Mouse (Mus musculus): ENCODE measurements around the gene Hoxb6. TPM values are rescaled to one million over a fixed set of nuclear protein-coding genes. Genes with fewer than 3 reads are reported as not detected.

The Hoxb6 gene
- polyA plus RNA-seq, 1 experiment: 62.7 TPM

DNA sequence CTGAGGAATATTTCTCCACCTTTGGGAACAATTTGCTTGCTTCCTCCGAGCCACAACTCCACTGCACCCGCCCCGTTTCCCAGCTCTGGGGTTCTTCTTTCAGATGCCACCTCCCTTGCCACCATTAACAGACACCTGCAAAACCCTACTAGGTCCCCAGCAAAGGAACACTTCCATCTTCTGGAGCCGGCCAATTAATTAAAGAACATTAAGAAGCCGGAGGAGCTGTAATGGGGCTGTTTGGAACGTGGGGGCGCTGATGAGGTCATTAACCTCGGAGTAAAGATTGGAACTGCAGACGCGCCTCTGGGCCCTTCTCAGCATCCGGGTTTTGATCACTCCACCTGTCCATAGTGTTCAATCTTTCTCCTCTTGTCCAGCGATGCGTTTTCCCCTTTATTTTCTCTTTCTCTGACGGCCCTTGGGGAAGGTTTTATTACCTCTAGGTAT lies 36.3 kb upstream of the Hoxb6 start:
- WGBS: 36% methylated on average over 14 of the region's 14 CpGs
- peak; percentile 42 for DNase-seq
- Histone ChIP-seq H3K27me3 (replicated peaks; ENCODE audit: control insufficient read depth, insufficient read depth, low read length) (no peaks in the 10 kb centered on the region), H3K27ac (ENCODE audit: insufficient read depth, low read depth, low read length) (peak overlapping the region; percentile 53; the same call in 1 of the 2 replicates), H3K4me3 (ENCODE audit: insufficient read depth, low read depth, low read length) (no peak overlapping the region), H3K36me3 (ENCODE audit: control insufficient read depth, insufficient read depth, low read length) (no peaks in the 10 kb centered on the region), H3K4me1 (ENCODE audit: control insufficient read depth, insufficient read depth, low read length) (peaks cover 35% of the 10 kb centered on the region)
- TF ChIP-seq POLR2A (IDR thresholded peaks at IDR 0.05; ENCODE audit: low read depth, low read length): no peak
- TF ChIP-seq CTCF (conservative IDR thresholded peaks at IDR 0.05; ENCODE audit: insufficient read depth, insufficient read length, low read depth, low read length): no peak

GRCm38 (mm10) chr11:96257141-96257540 lies 35.1 kb upstream of the Hoxb6 start:
- no peak for TF ChIP-seq CTCF (conservative IDR thresholded peaks at IDR 0.05; ENCODE audit: insufficient read depth, insufficient read length, low read depth, low read length)
- TF ChIP-seq POLR2A (IDR thresholded peaks at IDR 0.05; ENCODE audit: low read depth, low read length): no peak
- 37% methylated on average over 2 of the region's 2 CpGs for WGBS
- H3K4me1 ChIP-seq (ENCODE audit: control insufficient read depth, insufficient read depth, low read length): peaks cover 44% of the 10 kb centered on the region
- DNase-seq: no peak
- H3K4me3 ChIP-seq (ENCODE audit: insufficient read depth, low read depth, low read length): no peak overlapping the region
- no peaks in the 10 kb centered on the region for H3K27me3 ChIP-seq (replicated peaks; ENCODE audit: control insufficient read depth, insufficient read depth, low read length)
- peak overlapping the region; percentile 64; the same call in 1 of the 2 replicates for H3K27ac ChIP-seq (ENCODE audit: insufficient read depth, low read depth, low read length)
- no peaks in the 10 kb centered on the region for H3K36me3 ChIP-seq (ENCODE audit: control insufficient read depth, insufficient read depth, low read length)

- Histone ChIP-seq H3K36me3 (ENCODE audit: control insufficient read depth, insufficient read depth, low read length) (no peaks in the 10 kb centered on the region), H3K4me3 (ENCODE audit: insufficient read depth, low read depth, low read length) (no peak overlapping the region), H3K4me1 (ENCODE audit: control insufficient read depth, insufficient read depth, low read length) (peaks cover 41% of the 10 kb centered on the region), H3K27ac (ENCODE audit: insufficient read depth, low read depth, low read length) (0 out of 2 replicates have a peak overlapping the region, but pooled peaks have one; percentile 3), H3K27me3 (replicated peaks; ENCODE audit: control insufficient read depth, insufficient read depth, low read length) (no peaks in the 10 kb centered on the region)
- peak; percentile 90 for DNase-seq
- WGBS: 17% methylated on average over 2 of the region's 2 CpGs
- no peak for TF ChIP-seq POLR2A (IDR thresholded peaks at IDR 0.05; ENCODE audit: low read depth, low read length)
- no peak for TF ChIP-seq CTCF (conservative IDR thresholded peaks at IDR 0.05; ENCODE audit: insufficient read depth, insufficient read length, low read depth, low read length)
Measured at GRCm38 (mm10) chr11:96259038-96259437, 33.2 kb upstream of the Hoxb6 start.

DNA sequence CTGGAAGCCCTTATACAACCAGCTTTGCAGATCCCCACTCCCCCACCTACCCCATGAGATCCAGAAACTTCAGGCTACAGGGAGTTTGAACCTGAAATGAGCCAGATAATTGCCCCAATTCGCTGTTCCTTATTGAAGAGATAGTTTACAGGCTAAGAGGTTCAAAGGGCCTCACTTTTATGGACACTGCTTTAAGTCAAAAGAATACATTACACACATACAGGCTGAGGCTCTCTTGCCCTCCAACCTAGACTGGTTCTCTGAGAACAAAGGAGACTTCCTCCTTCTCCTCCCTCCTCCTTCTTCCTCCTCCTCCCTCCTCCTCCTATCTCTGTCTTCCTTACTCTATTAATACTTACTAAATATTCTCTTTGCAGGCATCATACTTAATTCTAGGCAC lies 32.8 kb upstream of the Hoxb6 start:
- DNase-seq: no peak
- 11% methylated on average over 1 of the region's 1 CpGs for WGBS
- Histone ChIP-seq H3K4me3 (ENCODE audit: insufficient read depth, low read depth, low read length) (no peak overlapping the region), H3K27me3 (replicated peaks; ENCODE audit: control insufficient read depth, insufficient read depth, low read length) (no peaks in the 10 kb centered on the region), H3K36me3 (ENCODE audit: control insufficient read depth, insufficient read depth, low read length) (no peaks in the 10 kb centered on the region), H3K27ac (ENCODE audit: insufficient read depth, low read depth, low read length) (peak overlapping the region; percentile 36), H3K4me1 (ENCODE audit: control insufficient read depth, insufficient read depth, low read length) (peaks cover 41% of the 10 kb centered on the region)
- TF ChIP-seq POLR2A (IDR thresholded peaks at IDR 0.05; ENCODE audit: low read depth, low read length) (no peak), CTCF (conservative IDR thresholded peaks at IDR 0.05; ENCODE audit: insufficient read depth, insufficient read length, low read depth, low read length) (no peak)

GRCm38 (mm10) chr11:96260310-96260970 lies 31.8 kb upstream of the Hoxb6 start:
- Histone ChIP-seq H3K4me1 (ENCODE audit: control insufficient read depth, insufficient read depth, low read length) (peaks cover 37% of the 10 kb centered on the region), H3K4me3 (ENCODE audit: insufficient read depth, low read depth, low read length) (no peak overlapping the region), H3K27me3 (replicated peaks; ENCODE audit: control insufficient read depth, insufficient read depth, low read length) (no peaks in the 10 kb centered on the region), H3K36me3 (ENCODE audit: control insufficient read depth, insufficient read depth, low read length) (no peaks in the 10 kb centered on the region), H3K27ac (ENCODE audit: insufficient read depth, low read depth, low read length) (peak overlapping the region; percentile 1; the same call in 1 of the 2 replicates)
- WGBS: 23% methylated on average over 23 of the region's 23 CpGs
- DNase-seq: peak; percentile 61
- no peak for TF ChIP-seq CTCF (conservative IDR thresholded peaks at IDR 0.05; ENCODE audit: insufficient read depth, insufficient read length, low read depth, low read length)
- no peak for TF ChIP-seq POLR2A (IDR thresholded peaks at IDR 0.05; ENCODE audit: low read depth, low read length)

- Histone ChIP-seq H3K4me3 (ENCODE audit: insufficient read depth, low read depth, low read length) (no peak overlapping the region), H3K36me3 (ENCODE audit: control insufficient read depth, insufficient read depth, low read length) (no peaks in the 10 kb centered on the region), H3K27ac (ENCODE audit: insufficient read depth, low read depth, low read length) (peak overlapping the region; percentile 48), H3K27me3 (replicated peaks; ENCODE audit: control insufficient read depth, insufficient read depth, low read length) (no peaks in the 10 kb centered on the region), H3K4me1 (ENCODE audit: control insufficient read depth, insufficient read depth, low read length) (peaks cover 40% of the 10 kb centered on the region)
- DNase-seq: peak; percentile 96
- 8% methylated on average over 24 of the region's 24 CpGs for WGBS
- TF ChIP-seq POLR2A (IDR thresholded peaks at IDR 0.05; ENCODE audit: low read depth, low read length) (no peak), CTCF (conservative IDR thresholded peaks at IDR 0.05; ENCODE audit: insufficient read depth, insufficient read length, low read depth, low read length) (peak; percentile 78)
Measured at GRCm38 (mm10) chr11:96261323-96261890, 30.9 kb upstream of the Hoxb6 start.

DNA sequence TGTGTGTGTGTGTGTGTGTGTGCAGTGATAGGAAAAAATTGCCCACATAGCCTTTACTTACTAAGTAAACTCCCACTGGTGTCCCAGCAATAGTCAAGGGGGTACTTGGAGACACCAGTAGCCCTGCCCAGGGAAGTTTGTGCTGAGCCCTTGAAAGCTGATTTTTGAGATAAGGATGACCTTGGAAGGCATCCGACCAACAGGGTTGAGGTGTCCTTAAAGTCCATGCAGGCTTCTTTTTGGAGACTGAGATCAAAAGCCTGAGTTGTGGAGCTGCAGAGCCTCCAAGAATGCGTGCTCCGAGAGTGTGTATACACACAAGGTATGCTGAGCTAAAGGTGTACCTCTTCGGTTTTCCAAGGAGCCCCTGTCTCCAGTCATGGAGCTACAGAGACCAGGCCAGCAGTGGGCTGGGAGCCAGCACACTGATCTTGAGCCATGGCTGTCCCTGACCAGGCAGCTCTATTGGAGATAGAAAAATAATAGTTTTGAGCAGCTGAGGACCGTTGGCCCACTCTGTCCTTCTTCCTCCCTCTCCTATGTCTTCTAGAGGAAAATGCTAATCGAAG lies 29.9 kb upstream of the Hoxb6 start:
- Histone ChIP-seq H3K36me3 (ENCODE audit: control insufficient read depth, insufficient read depth, low read length) (no peaks in the 10 kb centered on the region; the same call in 1 of the 2 replicates), H3K4me3 (ENCODE audit: insufficient read depth, low read depth, low read length) (no peak overlapping the region), H3K4me1 (ENCODE audit: control insufficient read depth, insufficient read depth, low read length) (peaks cover 34% of the 10 kb centered on the region), H3K27me3 (replicated peaks; ENCODE audit: control insufficient read depth, insufficient read depth, low read length) (no peaks in the 10 kb centered on the region), H3K27ac (ENCODE audit: insufficient read depth, low read depth, low read length) (no peak overlapping the region)
- peak; percentile 17 for DNase-seq
- 54% methylated on average over 6 of the region's 6 CpGs for WGBS
- no peak for TF ChIP-seq CTCF (conservative IDR thresholded peaks at IDR 0.05; ENCODE audit: insufficient read depth, insufficient read length, low read depth, low read length)
- no peak for TF ChIP-seq POLR2A (IDR thresholded peaks at IDR 0.05; ENCODE audit: low read depth, low read length)

Measured in kidney, adult 2 months (tissue).